Mouse (Mus musculus): ENCODE data around the gene Glrp1. TPM values are rescaled to one million over a fixed set of nuclear protein-coding genes. Genes with fewer than 3 reads are reported as not detected.

Gene Glrp1
- polyA plus RNA-seq, 1 experiment, result 5.0 TPM

DNA sequence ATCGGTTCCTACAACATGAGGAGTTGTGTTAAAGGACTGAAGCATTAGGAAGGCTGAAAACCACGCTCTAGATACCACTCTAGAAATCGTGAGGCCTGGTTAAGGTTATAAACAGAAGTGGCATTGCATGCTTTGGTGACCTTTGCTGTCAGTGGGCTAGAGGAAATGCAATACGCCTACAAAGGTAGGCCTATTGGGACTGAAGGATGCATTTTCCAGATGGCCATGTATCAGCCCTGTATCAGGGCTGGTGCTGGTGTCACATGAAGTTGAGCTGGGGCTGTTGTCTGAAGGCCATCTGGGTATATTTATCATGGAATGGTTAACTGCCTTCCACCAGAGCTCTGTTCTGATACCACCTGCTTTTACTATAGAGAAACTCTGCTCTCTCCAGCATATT, 23.5 kb downstream of the Glrp1 start:
- Histone ChIP-seq H3K4me3 (no peak overlapping the region), H3ac (ENCODE audit: control insufficient read depth, insufficient read length) (no peak overlapping the region), H3K27me3 (ENCODE audit: control insufficient read depth, insufficient read depth, insufficient read length) (no peaks in the 10 kb centered on the region), H3K4me2 (ENCODE audit: low read depth) (no peak overlapping the region), H3K79me2 (ENCODE audit: control insufficient read depth, insufficient read depth) (no peaks in the 10 kb centered on the region), H3K36me3 (ENCODE audit: control insufficient read depth, insufficient read depth) (no peaks in the 10 kb centered on the region)
- TF ChIP-seq MAX (IDR thresholded peaks at IDR 0.05; ENCODE audit: low read depth) (no peak), TCF12 (IDR thresholded peaks at IDR 0.05; ENCODE audit: insufficient read depth, poor library complexity, severe bottlenecking) (no peak), USF1 (IDR thresholded peaks at IDR 0.05; ENCODE audit: low read depth) (no peak), MYOD1 (IDR thresholded peaks at IDR 0.05; ENCODE audit: control insufficient read depth in 1 of 3, insufficient read length in 2 of 3, low read depth in 2 of 3) (no peak), TCF3 (IDR thresholded peaks at IDR 0.05; ENCODE audit: insufficient read length, low read depth) (no peak), E2F4 (IDR thresholded peaks at IDR 0.05; ENCODE audit: insufficient read depth) (no peak), CEBPB (IDR thresholded peaks at IDR 0.05; ENCODE audit: insufficient read depth, poor library complexity, severe bottlenecking) (no peak), POLR2A (IDR thresholded peaks at IDR 0.05; ENCODE audit: insufficient read length, low read depth) (no peak), REST (IDR thresholded peaks at IDR 0.05; ENCODE audit: insufficient read depth, insufficient read length) (no peak), SRF (IDR thresholded peaks at IDR 0.05; ENCODE audit: control insufficient read depth, insufficient read length, low read depth) (no peak), POLR2AphosphoS2 (IDR thresholded peaks at IDR 0.05; ENCODE audit: insufficient read length, low read depth) (no peak), MYOG (IDR thresholded peaks at IDR 0.05; ENCODE audit: control insufficient read depth in 1 of 3, insufficient read depth in 1 of 3, insufficient read length in 2 of 3, low read depth in 2 of 3) (no peak)

DNA sequence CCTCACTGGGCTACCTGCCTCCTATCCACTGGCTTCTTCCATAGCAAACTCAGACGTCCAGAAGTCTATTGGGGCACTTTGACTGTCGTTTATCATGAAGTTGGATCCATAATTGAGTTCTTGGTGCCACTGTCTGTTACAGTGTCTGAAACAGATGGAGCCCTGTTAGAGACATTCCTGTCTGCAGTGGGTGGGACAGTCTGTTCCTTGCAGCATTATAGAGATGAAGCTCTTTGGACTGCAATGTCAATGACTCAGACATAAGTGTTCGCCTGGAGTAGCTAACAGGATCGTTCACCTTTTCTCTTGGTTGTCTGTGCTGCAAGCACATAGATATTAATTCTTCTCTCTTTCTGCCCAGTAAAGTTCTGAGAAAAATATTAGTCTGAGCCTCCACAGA, 25.8 kb downstream of the Glrp1 start:
- H3K27me3 ChIP-seq (ENCODE audit: control insufficient read depth, insufficient read depth, insufficient read length), result no peaks in the 10 kb centered on the region
- no peak overlapping the region for H3K4me2 ChIP-seq (ENCODE audit: low read depth)
- TF ChIP-seq POLR2AphosphoS2 (IDR thresholded peaks at IDR 0.05; ENCODE audit: insufficient read length, low read depth) (no peak), MYOD1 (IDR thresholded peaks at IDR 0.05; ENCODE audit: control insufficient read depth in 1 of 3, insufficient read length in 2 of 3, low read depth in 2 of 3) (no peak), REST (IDR thresholded peaks at IDR 0.05; ENCODE audit: insufficient read depth, insufficient read length) (no peak), MYOG (IDR thresholded peaks at IDR 0.05; ENCODE audit: control insufficient read depth in 1 of 3, insufficient read depth in 1 of 3, insufficient read length in 2 of 3, low read depth in 2 of 3) (no peak), CEBPB (IDR thresholded peaks at IDR 0.05; ENCODE audit: insufficient read depth, poor library complexity, severe bottlenecking) (no peak), TCF3 (IDR thresholded peaks at IDR 0.05; ENCODE audit: insufficient read length, low read depth) (no peak), MAX (IDR thresholded peaks at IDR 0.05; ENCODE audit: low read depth) (no peak)
- no peak overlapping the region for H3K4me3 ChIP-seq
- H3K79me2 ChIP-seq (ENCODE audit: control insufficient read depth, insufficient read depth), result no peaks in the 10 kb centered on the region
- no peak overlapping the region for H3ac ChIP-seq (ENCODE audit: control insufficient read depth, insufficient read length)
- H3K36me3 ChIP-seq (ENCODE audit: control insufficient read depth, insufficient read depth), result no peaks in the 10 kb centered on the region

DNA sequence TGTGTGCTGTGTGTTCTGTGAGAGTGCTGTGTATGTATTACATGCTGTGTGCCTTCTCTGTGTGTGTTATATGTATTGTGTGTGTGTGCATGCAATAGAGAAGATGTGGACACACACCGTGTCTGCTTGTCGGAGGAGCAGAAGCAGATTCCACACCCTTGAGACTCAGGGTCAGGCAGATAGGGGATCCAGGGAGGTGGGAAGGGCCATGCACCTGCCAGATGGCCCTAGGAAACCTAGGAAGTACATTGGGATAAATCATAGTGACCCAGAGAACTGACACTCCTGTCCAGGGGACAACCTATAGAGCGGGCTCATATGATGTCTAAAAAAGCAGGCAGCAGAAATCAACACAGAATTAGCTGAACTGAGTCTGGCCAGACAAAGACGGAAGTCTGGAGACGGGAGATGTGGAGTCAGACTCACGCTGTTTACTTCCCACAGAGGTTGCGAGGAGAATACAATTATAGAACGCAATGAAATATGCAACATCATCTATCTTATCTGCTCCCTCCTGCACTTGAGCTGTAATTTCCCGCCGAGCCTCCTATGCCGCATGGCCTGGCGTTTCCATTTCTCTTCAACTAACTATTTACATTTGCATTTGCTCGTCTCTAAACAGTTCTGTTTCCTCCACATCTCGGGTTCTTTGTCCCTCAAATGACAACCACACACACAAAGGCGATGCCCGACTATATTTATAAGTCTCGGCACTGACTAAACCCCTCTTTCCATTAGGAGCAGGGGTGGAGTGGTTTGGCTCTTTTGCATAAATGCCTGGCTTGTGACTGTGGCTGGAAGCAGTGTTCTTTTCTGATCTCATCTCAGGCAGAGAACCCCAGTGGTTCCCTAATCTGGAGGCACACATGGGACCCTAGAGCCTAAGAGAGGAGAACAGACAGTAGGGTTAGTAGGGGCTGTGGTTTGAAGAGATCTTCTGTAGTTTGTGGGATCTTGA, 27.4 kb downstream of the Glrp1 start:
- no peaks in the 10 kb centered on the region for H3K36me3 ChIP-seq (ENCODE audit: control insufficient read depth, insufficient read depth)
- H3K4me2 ChIP-seq (ENCODE audit: low read depth), result no peak overlapping the region
- no peaks in the 10 kb centered on the region for H3K79me2 ChIP-seq (ENCODE audit: control insufficient read depth, insufficient read depth)

DNA sequence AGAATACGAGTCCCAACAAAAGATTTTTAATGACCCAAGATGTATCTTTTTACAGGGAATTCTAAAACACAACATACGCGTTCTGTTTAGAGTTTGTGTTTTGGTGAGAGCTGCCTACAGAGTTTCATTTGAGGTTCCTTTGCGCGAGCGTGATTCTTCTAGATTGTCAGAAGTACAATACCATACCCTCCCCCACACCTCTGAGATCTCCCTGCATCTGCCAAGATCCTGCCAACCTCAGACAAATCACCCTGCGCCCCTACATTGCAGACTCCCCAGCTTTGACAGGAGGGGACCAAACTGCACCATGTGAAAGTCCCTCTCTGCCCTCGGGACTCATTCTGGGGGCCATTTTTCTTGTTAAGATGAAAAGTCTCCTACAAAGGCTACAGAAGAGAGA, 29.3 kb downstream of the Glrp1 start:
- no peak overlapping the region for H3K4me2 ChIP-seq (ENCODE audit: low read depth)
- no peaks in the 10 kb centered on the region for H3K79me2 ChIP-seq (ENCODE audit: control insufficient read depth, insufficient read depth)
- H3ac ChIP-seq (ENCODE audit: control insufficient read depth, insufficient read length), result no peak overlapping the region
- H3K36me3 ChIP-seq (ENCODE audit: control insufficient read depth, insufficient read depth), result no peaks in the 10 kb centered on the region
- no peaks in the 10 kb centered on the region for H3K27me3 ChIP-seq (ENCODE audit: control insufficient read depth, insufficient read depth, insufficient read length)
- no peak overlapping the region for H3K4me3 ChIP-seq
- no peak for TF ChIP-seq TCF3 (IDR thresholded peaks at IDR 0.05; ENCODE audit: insufficient read length, low read depth)
- TF ChIP-seq CEBPB (IDR thresholded peaks at IDR 0.05; ENCODE audit: insufficient read depth, poor library complexity, severe bottlenecking), result no peak
- TF ChIP-seq USF1 (IDR thresholded peaks at IDR 0.05; ENCODE audit: low read depth), result no peak
- no peak for TF ChIP-seq POLR2A (IDR thresholded peaks at IDR 0.05; ENCODE audit: insufficient read length, low read depth)

More for the DNA sequence above, 27.4 kb downstream of the Glrp1 start:
- Histone ChIP-seq H3K4me3 (no peak overlapping the region), H3K27me3 (ENCODE audit: control insufficient read depth, insufficient read depth, insufficient read length) (no peaks in the 10 kb centered on the region), H3ac (ENCODE audit: control insufficient read depth, insufficient read length) (no peak overlapping the region)
- TF ChIP-seq POLR2AphosphoS2 (IDR thresholded peaks at IDR 0.05; ENCODE audit: insufficient read length, low read depth) (no peak), MYOD1 (IDR thresholded peaks at IDR 0.05; ENCODE audit: control insufficient read depth in 1 of 3, insufficient read length in 2 of 3, low read depth in 2 of 3) (no peak), E2F4 (IDR thresholded peaks at IDR 0.05; ENCODE audit: insufficient read depth) (no peak), SRF (IDR thresholded peaks at IDR 0.05; ENCODE audit: control insufficient read depth, insufficient read length, low read depth) (no peak), TCF12 (IDR thresholded peaks at IDR 0.05; ENCODE audit: insufficient read depth, poor library complexity, severe bottlenecking) (no peak)

DNA sequence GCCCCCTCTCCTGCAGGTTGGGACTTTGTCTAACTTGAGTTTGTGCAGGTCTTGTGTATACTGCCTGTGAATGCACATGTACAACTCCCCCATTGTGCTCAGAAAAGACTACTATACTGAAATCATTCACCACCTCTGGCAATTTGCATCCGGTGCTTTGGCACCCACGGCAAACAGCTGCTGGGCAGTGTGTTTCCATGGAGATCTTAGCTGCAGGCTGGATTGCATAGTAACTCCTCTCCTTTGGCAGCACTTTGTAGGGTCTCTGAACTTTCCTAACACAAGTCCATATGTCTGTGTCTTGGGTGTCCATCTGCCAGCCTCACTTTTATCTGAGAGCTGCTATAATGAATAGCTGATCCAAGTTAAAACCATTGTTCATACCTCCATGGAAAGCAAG, 31.7 kb downstream of the Glrp1 start:
- no peak overlapping the region for H3K4me2 ChIP-seq (ENCODE audit: low read depth)
- no peak for TF ChIP-seq MAX (IDR thresholded peaks at IDR 0.05; ENCODE audit: low read depth)
- TF ChIP-seq MYOD1 (IDR thresholded peaks at IDR 0.05; ENCODE audit: control insufficient read depth in 1 of 3, insufficient read length in 2 of 3, low read depth in 2 of 3), result peak in 2 of 3 experiments; percentile 63 to 67
- no peak for TF ChIP-seq REST (IDR thresholded peaks at IDR 0.05; ENCODE audit: insufficient read depth, insufficient read length)
- no peak overlapping the region for H3K4me3 ChIP-seq
- no peaks in the 10 kb centered on the region for H3K79me2 ChIP-seq (ENCODE audit: control insufficient read depth, insufficient read depth)
- no peaks in the 10 kb centered on the region for H3K36me3 ChIP-seq (ENCODE audit: control insufficient read depth, insufficient read depth)
- H3K27me3 ChIP-seq (ENCODE audit: control insufficient read depth, insufficient read depth, insufficient read length), result no peaks in the 10 kb centered on the region
- no peak overlapping the region for H3ac ChIP-seq (ENCODE audit: control insufficient read depth, insufficient read length)
